Mouse (Mus musculus) embryonic facial prominence, embryonic 11.5 days (tissue): ENCODE results near the gene Cxcl15. TPM values are rescaled to one million over a fixed set of nuclear protein-coding genes. Genes with fewer than 3 reads are reported as not detected.
"Not testable (repeated sequence)": the region's sequence is repeated elsewhere in the genome, so short reads cannot be mapped to it uniquely, and the experiment has no call there.

ENCODE experiments used
- ATAC-seq: fragments of 200-750 bp; cut with Nextera tagmentation; replicated peaks from 2 replicates; pipeline ENCODE4 v1.8.0; 2017; ENCODE audit warnings: low read depth; ENCODE audit not compliant: insufficient number of reproducible peaks, low FRiP score, low TSS enrichment
- DNase-seq: peaks from one replicate; pipeline ENCODE4 v3.0.0-alpha.2; 2015; ENCODE audit warnings: low spot score
- H3K27ac ChIP-seq: fragments of 300-500 bp; sonication (generic); replicated peaks from 2 replicates; pipeline ENCODE4 v1.5.1; 2014; ENCODE audit warnings: mild to moderate bottlenecking, low read depth, low read length, control low read depth
- H3K27me3 ChIP-seq: fragments of 300-500 bp; sonication (generic); 2 replicates; pipeline ENCODE4 v1.6.1; 2014; ENCODE audit warnings: mild to moderate bottlenecking, low read length, moderate library complexity, mixed read lengths; ENCODE audit not compliant: control insufficient read depth, insufficient read depth
- H3K36me3 ChIP-seq: fragments of 300-500 bp; sonication (generic); replicated peaks from 2 replicates; pipeline ENCODE4 v1.6.1; 2014; ENCODE audit warnings: low read depth, mild to moderate bottlenecking, low read length, moderate library complexity, mixed read lengths; ENCODE audit not compliant: control insufficient read depth, insufficient read depth
- H3K4me1 ChIP-seq: fragments of 300-500 bp; sonication (generic); 2 replicates; pipeline ENCODE4 v1.6.1; 2014; ENCODE audit warnings: low read length, mixed read lengths; ENCODE audit not compliant: control insufficient read depth, insufficient read depth
- H3K4me2 ChIP-seq: fragments of 300-500 bp; sonication (generic); 2 replicates; pipeline ENCODE4 v1.6.1; 2014; ENCODE audit warnings: low read depth, mild to moderate bottlenecking, control low read depth, low read length, moderate library complexity
- H3K4me3 ChIP-seq: fragments of 300-500 bp; sonication (generic); 2 replicates; pipeline ENCODE4 v1.5.1; 2014; ENCODE audit warnings: low read depth, low read length, control low read depth
- H3K9ac ChIP-seq: fragments of 300-500 bp; sonication (generic); replicated peaks from 2 replicates; pipeline ENCODE4 v1.6.1; 2014; ENCODE audit warnings: mild to moderate bottlenecking, control low read depth, low read length
- H3K9me3 ChIP-seq: fragments of 300-500 bp; sonication (generic); replicated peaks from 2 replicates; pipeline ENCODE4 v1.6.1; 2016; ENCODE audit warnings: mild to moderate bottlenecking, low read length, inconsistent platforms, mixed read lengths; ENCODE audit not compliant: control insufficient read depth
- WGBS: fragments of 180-500 bp; shearing (Covaris S2); extraction: QIAGEN DNeasy Blood & Tissue Kit; methylation state at CpG from one replicate; pipeline ENCODE4 v1.1.7; 2014; 5-methylcytosine and 5-hydroxymethylcytosine counted together
- polyA plus RNA-seq: library from polyadenylated mRNA; unstranded; fragments of >200 nt; fragmentation: Nextera tagmentation; extraction: Ambion mirVana; gene quantifications from 2 replicates; pipeline ENCODE4 v1.2.1, GENCODE M21; 2014

The Cxcl15 gene
- polyA plus RNA-seq, 1 experiment from 2014 or later, result 0.22 TPM

DNA sequence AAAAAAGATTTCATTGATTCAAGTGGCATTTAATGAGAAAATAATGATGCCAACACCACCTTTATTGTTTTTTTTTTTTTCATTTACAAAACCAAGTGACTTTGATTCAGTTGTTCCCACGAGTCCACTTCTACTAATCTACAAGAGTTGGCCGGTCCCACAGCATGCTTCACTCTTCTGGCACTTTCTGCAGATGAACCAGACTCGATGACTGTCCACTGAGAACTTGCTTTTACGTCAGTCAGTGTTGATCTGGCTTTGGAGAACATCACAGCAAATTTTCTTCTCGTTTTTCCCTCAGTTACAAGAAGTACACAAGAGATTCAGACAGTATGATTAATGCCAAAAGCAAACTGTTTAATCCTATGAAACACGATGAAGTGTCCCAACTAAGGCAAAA is 15.5 kb upstream of the Cxcl15 start:
- no peak overlapping the region for H3K4me3 ChIP-seq
- no peaks in the 10 kb centered on the region for H3K27me3 ChIP-seq
- 82% methylated on average over 6 of the region's 6 CpGs for WGBS
- DNase-seq, result no peak
- H3K4me2 ChIP-seq, result no peak overlapping the region
- H3K36me3 ChIP-seq, result no peaks in the 10 kb centered on the region
- H3K4me1 ChIP-seq, result no peaks in the 10 kb centered on the region
- ATAC-seq, result no peak
- H3K27ac ChIP-seq, result no peak overlapping the region
- no peak overlapping the region for H3K9ac ChIP-seq
- H3K9me3 ChIP-seq, result no peaks in the 10 kb centered on the region

- Histone ChIP-seq H3K9ac (no peak overlapping the region), H3K27ac (no peak overlapping the region), H3K4me3 (no peak overlapping the region), H3K36me3 (no peaks in the 10 kb centered on the region), H3K27me3 (no peaks in the 10 kb centered on the region), H3K4me1 (no peaks in the 10 kb centered on the region), H3K4me2 (no peak overlapping the region), H3K9me3 (no peaks in the 10 kb centered on the region)
- 85% methylated on average over 3 of the region's 3 CpGs for WGBS
- ATAC-seq (no peak), DNase-seq (no peak)
Measured at GRCm38 (mm10) chr5:90783697-90784096, 10.6 kb upstream of the Cxcl15 start.

DNA sequence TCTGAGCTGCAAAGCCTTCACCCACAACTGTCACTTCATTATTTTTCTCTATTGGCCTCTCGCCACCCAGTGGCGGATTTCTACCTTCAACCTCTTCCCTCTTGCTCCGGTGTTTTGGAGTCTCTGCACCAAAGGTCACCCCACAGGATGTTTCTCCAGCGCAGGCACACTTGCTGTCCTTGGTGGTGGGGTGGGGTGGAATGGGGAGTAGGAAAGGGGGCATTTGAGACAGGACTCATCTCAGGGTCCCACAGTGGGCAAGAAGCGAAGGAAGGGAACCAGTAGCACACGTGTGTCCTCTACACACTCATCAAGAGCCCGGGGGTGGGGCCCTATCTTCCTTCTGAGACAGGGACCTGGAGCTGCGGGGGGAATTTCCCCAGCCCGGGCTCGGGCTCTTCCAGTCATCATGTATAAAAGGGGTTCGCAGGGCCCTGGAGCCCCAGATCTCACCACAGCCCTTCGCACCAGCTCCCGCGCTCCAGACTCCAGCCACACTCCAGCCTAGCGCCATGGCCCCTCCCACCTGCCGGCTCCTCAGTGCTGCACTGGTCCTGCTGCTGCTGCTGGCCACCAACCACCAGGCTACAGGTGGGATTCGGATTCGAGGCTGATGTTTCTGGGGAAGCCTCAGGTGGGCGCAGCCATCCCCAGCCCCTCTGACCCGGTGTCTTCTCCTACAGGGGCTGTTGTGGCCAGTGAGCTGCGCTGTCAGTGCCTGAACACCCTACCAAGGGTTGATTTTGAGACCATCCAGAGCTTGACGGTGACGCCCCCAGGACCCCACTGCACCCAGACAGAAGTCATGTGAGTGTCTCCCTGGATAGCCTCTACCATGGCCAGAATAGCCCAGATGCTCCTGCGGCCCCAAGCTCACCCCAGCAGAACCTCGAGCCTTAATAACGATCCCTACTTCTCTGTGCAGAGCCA is 8.4 kb upstream of the Cxcl15 start, which contains the start of gene Cxcl3:
Cxcl3 (plus strand) TSS at position 445 of the 930 bp plus-strand sequence.
- 0 out of 2 replicates have a peak within 1 kb of the TSS, but pooled peaks have one; percentile 13 for H3K9ac ChIP-seq
- no peaks in the 10 kb centered on the region for H3K27me3 ChIP-seq
- H3K4me2 ChIP-seq, result peak within 1 kb of the TSS; percentile 68
- ATAC-seq, result peak; percentile 82
- no peaks in the 10 kb centered on the region for H3K9me3 ChIP-seq
- no peaks in the 10 kb centered on the region for H3K4me1 ChIP-seq
- H3K27ac ChIP-seq, result no peak within 1 kb of the TSS
- 16% methylated on average over 23 of the region's 26 CpGs for WGBS
- H3K36me3 ChIP-seq, result no peaks in the 10 kb centered on the region
- peak; percentile 63 for DNase-seq
- peak within 1 kb of the TSS; percentile 30 for H3K4me3 ChIP-seq

DNA sequence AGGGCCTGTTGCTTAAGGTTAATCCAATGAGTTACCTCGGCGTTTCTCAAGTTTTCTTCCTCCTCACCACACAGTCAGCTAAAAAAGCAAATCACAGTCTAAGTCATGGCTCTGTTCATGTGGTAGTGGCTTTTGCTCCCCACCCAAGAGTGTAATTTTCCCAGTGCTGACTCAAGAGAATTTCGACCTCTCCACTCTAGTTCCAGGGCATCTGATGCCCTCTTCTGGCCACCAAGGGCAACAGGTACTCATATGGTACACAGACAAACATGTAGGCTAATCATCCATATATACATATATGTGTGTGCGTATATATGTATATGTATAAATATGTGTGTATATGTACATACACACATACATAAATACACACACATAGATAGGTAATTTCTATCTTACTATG is 6.2 kb upstream of the Cxcl15 start:
- no peaks in the 10 kb centered on the region for H3K4me1 ChIP-seq
- DNase-seq (peak; percentile 6), ATAC-seq (no peak)
- no peaks in the 10 kb centered on the region for H3K27me3 ChIP-seq
- WGBS, result 75% methylated on average over 4 of the region's 4 CpGs
- no peaks in the 10 kb centered on the region for H3K36me3 ChIP-seq
- H3K4me2 ChIP-seq, result no peak overlapping the region
- no peaks in the 10 kb centered on the region for H3K9me3 ChIP-seq
- no peak overlapping the region for H3K4me3 ChIP-seq
- H3K27ac ChIP-seq, result no peak overlapping the region
- H3K9ac ChIP-seq, result no peak overlapping the region

GRCm38 (mm10) chr5:90789306-90790073 is 4.8 kb upstream of the Cxcl15 start:
- Histone ChIP-seq H3K4me2 (no peak overlapping the region), H3K4me3 (no peak overlapping the region), H3K27ac (no peak overlapping the region), H3K36me3 (no peaks in the 10 kb centered on the region), H3K9ac (no peak overlapping the region), H3K9me3 (no peaks in the 10 kb centered on the region), H3K27me3 (no peaks in the 10 kb centered on the region), H3K4me1 (no peaks in the 10 kb centered on the region)
- 83% methylated on average over 11 of the region's 11 CpGs for WGBS
- ATAC-seq, result no peak
- DNase-seq, result no peak

DNA sequence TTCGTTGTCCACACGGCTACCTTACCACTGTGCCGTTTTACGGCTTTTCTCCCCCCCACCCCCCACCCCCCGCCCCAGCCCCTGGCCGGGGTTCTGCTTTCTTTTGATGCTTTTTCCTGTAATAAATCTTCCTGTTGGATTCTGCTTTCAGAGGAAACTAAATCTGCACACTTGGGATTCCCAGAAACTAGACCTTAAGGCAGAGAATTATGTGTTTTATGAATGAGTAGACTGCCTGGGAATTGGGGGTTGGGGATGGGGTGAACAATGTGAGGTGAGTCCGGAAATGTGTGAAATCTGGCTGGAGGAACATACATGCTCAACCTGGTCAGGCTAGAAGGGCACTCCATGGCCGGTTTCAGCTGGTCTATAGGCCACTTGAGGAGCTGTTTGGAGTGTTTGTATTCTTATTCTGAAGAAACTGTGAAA is 4.2 kb upstream of the Cxcl15 start:
- Histone ChIP-seq H3K4me1 (no peaks in the 10 kb centered on the region), H3K9me3 (no peaks in the 10 kb centered on the region), H3K36me3 (no peaks in the 10 kb centered on the region), H3K27ac (no peak overlapping the region), H3K27me3 (no peaks in the 10 kb centered on the region), H3K4me3 (no peak overlapping the region), H3K4me2 (no peak overlapping the region), H3K9ac (no peak overlapping the region)
- 77% methylated on average over 8 of the region's 8 CpGs for WGBS
- DNase-seq, result no peak
- ATAC-seq, result no peak

- not testable (repeated sequence) for H3K27me3 ChIP-seq, H3K36me3 ChIP-seq, ATAC-seq, H3K4me3 ChIP-seq, H3K4me2 ChIP-seq, H3K9ac ChIP-seq, H3K4me1 ChIP-seq, H3K9me3 ChIP-seq, H3K27ac ChIP-seq, DNase-seq
- 95% methylated on average over 2 of the region's 2 CpGs for WGBS
Measured at GRCm38 (mm10) chr5:90795392-90795791, 1.1 kb downstream of the Cxcl15 start.

DNA sequence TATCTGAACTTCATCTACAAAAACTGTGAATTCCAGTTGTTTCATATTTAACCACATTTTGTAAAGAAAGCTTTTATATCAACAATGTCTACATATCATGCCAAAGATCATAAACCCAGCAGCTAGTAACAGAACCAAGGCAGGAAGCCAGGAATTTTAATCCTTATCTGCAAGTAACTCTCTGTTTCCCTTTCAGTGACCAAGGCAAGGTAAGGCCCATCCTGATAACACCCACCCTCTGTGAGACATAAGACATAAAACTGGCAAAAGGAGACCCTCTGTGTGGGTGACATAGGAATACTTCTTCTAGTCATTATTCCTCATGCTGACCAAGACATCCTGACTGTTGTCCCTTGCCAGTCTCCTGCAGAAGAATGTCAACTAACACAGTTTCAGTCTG is 10.2 kb downstream of the Cxcl15 start:
- no peak overlapping the region for H3K27ac ChIP-seq
- no peaks in the 10 kb centered on the region for H3K4me1 ChIP-seq
- no peaks in the 10 kb centered on the region for H3K27me3 ChIP-seq
- no peak overlapping the region for H3K4me3 ChIP-seq
- no peak for DNase-seq
- no peak for ATAC-seq
- no peaks in the 10 kb centered on the region for H3K9me3 ChIP-seq
- no peak overlapping the region for H3K4me2 ChIP-seq
- H3K36me3 ChIP-seq, result no peaks in the 10 kb centered on the region
- no peak overlapping the region for H3K9ac ChIP-seq
